Mouse (Mus musculus) cerebellum, adult 8-10 months (tissue): ENCODE results near the gene Krtap3-3.
"Not testable (repeated sequence)": the region's sequence is repeated elsewhere in the genome, so short reads cannot be mapped to it uniquely, and the experiment has no call there.

Experiments used
- DNase-seq: peaks from one replicate; pipeline ENCODE4 v3.0.0; 2022

The Krtap3-3 gene

DNA sequence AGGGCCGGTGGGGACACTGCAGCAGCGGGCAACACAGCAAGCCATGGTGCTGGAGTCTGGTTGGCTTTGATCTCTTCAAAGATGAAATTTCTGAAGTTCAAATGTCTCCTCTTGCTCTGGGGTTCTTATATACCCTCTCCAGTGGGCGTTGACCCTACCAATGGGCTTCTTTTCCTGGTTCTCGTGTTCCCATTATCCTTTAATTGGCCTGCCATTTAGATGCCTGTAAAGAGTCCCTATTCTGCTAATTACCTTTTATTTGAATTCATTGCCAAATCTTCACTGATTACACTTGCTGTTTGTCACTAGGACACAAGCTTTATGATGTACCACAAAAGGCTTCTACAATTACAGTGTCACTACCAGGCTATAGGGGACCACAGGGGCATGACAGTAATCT is at the start of gene Krtap3-3:
TSS of gene Krtap3-3 (minus strand) at position 101 of the 400 bp plus-strand sequence.
- DNase-seq, result no peak

DNA sequence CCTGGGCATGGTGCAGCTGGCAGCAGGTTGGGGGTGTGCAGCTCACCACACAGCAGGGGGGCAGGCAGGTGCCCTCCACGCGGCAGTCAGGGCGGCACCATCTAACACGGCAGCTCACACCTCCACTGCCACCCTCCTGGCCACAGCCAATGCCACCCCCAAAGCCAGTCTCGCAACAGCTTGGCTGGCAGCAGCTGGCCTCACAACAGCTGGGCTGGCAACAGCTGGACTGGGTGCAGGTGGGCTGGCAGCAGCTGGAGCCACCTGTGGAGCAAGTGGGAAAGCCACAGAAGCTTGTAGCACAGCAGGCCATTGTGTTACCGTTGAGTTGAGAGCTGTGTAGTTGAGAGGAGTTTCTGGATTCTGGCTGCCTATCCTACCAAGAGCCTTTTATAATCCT is 47.1 kb upstream of the Krtap3-3 start, which contains the start of gene Krtap9-3:
TSS of gene Krtap9-3 (minus strand) at position 364 of the 400 bp plus-strand sequence.
- not testable (repeated sequence) for DNase-seq

DNA sequence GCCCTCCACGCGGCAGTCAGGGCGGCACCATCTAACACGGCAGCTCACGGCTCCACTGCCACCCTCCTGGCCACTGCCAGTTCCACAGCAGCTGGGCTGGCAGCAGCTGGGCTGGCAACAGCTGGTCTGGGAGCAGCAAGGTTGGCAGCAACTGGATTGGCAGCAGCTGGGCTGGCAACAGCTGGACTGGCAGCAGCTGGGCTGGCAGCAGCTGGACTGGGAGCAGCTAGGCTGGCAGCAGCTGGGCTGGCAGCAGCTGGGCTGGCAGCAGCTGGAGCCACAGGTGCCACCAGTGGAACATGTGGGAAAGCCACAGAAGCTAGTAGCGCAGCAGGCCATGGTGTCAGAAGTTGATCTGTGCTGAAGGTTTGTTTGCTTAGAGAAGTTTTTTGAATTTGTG is 40.3 kb upstream of the Krtap3-3 start, which contains the start of gene Krtap1-3:
TSS of gene Krtap1-3 (minus strand) at position 359 of the 400 bp plus-strand sequence.
- DNase-seq, result no peak

DNA sequence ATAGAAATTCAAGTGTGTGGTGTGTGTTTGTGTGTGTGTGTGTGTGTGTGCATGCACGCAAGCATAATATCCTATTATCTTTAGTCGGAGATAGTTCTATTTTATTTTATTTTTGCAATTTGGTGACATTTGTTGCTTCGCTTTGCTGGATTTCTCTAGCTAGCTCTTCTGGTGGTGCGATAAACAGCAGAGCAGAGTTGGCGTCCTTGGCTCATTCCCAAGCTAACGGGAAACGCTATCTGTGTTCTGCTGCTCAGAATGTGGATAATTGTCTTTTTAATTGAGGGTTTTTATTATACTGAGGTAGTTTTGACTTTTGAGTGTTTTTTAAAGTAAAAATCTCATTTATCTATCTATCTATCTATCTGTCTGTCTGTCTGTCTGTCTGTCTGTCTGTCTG is 34.4 kb upstream of the Krtap3-3 start:
- no peak for DNase-seq

DNA sequence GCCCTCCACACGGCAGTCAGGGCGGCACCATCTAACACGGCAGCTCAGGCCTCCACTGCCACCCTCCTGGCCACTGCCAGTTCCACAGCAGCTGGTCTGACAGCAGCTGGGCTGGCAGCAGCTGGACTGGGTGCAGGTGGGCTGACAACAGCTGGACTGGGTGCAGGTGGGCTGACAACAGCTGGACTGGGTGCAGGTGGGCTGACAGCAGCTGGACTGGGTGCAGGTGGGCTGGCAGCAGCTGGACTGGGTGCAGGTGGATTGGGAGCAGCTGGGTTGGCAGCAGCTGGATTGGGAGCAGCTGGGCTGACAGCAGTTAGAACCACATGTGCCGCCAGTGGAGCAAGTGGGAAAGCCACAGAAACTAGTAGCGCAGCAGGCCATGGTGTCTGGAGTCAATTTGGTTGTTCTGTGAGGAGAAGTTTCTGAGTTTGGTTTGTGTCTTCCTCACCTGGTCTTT is 32.6 kb upstream of the Krtap3-3 start, which contains the start of gene Krtap1-4:
TSS of gene Krtap1-4 (minus strand) at position 410 of the 460 bp plus-strand sequence.
- DNase-seq, result no peak

DNA sequence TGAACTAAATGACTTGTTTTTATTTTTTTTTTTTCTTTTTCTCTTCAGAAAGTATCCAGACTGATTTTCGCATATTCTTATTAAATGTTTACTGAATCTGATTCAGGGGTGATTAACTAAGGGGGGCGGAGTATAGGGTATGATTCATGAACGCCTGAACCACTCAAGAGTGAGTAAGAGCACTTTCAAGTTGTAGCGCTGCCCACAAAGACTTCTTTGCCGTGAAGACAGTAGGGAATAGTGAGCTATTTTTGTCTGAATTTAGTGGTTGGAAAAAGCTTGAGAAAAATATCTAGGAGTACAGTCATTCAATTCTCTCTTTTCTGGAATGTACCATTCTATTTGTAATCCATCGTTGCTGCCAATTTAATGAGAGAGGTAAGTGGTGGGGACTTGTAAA is 30.9 kb upstream of the Krtap3-3 start:
- DNase-seq, result no peak

DNA sequence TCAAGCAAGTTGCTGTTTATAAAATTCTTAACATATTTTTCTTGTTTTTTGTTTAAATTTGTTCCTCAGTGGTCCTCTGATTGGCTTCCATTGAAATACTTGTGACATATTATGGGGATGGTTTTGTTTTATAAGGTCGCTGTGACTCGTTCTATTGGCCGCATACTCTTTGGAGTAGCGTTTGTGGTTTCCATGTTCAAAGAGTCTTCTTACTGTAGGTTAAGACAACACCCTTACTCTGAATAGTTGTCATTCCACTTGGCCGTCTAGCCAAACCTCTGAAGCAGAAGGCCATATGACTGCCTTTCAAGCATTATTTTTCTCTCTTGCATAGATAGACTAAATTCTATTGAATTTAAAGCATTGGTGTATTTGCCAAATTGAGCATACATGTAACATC is 30.4 kb upstream of the Krtap3-3 start:
- DNase-seq, result no peak

DNA sequence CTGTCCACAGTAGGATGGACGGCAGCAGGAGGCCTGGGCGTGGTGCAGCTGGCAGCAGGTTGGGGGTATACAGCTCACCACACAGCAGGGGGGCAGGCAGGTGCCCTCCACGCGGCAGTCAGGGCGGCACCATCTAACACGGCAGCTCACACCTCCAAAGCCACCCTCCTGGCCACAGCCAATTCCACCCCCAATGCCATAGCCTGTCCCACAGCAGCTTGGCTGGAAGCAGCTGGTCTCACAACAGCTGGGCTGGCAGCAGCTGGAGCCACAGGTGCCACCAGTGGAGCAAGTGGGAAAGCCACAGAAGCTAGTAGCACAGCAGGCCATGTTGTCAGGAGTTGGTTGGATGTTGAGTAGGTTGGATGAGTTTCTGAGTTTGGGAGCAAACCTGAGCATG is 30.0 kb upstream of the Krtap3-3 start, which contains the start of gene Krtap1-5:
TSS of gene Krtap1-5 (minus strand) at position 381 of the 400 bp plus-strand sequence.
- DNase-seq, result no peak

DNA sequence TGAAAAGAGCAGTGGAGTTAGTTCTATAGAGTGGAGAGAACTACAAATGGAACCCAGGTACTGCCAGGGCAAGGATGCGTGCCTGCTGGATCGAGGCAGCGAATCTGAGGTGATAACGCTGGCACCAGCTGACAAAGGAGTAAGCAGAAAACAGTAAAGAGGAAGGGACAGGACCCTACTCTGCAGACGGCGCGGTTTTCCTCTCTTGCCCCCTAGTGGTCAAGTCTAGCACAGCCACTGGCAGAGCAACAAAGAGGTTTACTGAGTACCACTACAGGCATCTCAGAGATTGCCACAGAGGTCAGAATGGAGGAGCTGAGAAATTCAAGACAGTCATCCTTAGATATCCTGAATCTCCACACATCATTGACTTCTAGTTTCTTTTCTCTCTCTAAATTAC is 23.4 kb upstream of the Krtap3-3 start:
- peak; percentile 35 for DNase-seq

DNA sequence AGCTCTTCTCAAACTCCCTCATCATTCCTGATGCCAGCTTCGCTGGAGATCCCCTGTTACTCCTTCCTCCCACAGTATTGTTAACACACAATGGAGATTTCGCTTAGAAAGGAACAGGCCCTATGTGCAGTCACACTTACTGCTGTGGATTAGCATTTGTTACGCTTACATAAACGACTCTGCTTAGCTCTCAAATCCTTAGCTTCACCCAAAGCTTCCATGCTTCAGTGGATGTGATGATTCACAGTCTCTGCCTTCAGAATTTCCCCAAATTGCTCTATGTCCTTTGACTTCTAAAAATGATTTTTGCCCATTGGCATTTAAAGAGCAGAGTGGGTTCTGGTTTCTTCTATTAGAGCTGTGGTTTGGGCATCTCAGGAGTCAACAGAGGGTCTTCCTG is 22.5 kb upstream of the Krtap3-3 start:
- DNase-seq, result no peak

DNA sequence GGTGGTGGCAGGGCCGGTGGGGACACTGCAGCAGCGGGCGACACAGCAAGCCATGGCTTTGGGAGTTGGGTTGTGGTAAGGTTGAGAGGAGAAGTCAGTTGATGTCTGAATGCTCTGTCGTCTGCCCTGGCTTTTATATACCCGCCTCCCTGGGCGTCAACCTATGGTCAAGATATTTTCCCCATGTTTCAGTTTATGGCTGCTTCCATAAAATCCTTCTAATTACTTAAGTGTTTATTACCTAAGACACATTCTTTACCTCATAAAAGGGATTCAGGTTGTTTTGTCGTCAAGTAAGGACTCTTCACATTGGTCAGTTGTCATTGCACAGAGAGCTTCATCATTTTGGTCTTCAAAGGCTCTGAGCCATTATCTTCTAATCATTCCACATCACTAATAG is 15.9 kb upstream of the Krtap3-3 start, which contains the start of gene Krtap3-1:
TSS of gene Krtap3-1 (minus strand) at position 101 of the 400 bp plus-strand sequence.
- DNase-seq, result no peak

DNA sequence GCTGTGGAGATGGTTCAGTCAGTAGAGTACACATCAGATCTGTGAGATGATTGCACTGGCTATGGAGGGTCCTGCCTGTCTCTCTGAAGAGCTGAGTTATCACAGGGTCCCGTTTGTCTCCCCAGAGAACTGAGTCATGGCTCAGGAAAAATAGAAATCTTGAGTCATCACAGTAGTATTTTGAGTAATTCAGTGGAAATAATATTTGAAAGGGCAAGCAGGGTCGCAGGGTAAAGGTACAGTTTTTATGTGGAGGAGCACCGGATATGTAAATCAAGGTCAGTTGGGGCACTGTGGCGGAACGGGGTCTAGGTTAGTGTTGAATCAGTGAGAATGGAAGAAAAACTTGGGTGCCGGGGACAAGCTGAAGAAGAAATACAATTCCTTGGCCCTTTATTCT is 11.9 kb upstream of the Krtap3-3 start:
- DNase-seq, result no peak

DNA sequence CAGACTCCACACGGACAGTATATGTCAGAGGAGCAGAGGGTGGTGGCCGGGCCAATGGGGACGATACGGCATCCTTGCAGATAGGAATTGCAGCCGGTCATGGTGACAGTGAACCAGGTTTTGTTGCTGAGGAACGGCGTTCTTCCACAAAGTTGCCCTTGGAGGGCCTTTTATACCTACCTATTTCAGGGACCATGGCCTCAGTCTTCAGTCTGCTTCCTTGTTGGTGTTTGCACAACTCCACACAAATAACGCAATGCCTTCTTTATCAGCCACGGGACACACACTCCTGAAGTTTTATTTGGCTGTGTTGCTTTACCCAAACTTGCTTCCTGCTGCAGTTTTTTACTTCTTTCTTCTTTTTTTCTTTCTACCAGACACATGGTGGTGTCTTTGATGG is 8.7 kb upstream of the Krtap3-3 start, which contains the start of gene Gm11939:
TSS of gene Gm11939 (minus strand) at position 101 of the 400 bp plus-strand sequence.
- DNase-seq, result no peak

DNA sequence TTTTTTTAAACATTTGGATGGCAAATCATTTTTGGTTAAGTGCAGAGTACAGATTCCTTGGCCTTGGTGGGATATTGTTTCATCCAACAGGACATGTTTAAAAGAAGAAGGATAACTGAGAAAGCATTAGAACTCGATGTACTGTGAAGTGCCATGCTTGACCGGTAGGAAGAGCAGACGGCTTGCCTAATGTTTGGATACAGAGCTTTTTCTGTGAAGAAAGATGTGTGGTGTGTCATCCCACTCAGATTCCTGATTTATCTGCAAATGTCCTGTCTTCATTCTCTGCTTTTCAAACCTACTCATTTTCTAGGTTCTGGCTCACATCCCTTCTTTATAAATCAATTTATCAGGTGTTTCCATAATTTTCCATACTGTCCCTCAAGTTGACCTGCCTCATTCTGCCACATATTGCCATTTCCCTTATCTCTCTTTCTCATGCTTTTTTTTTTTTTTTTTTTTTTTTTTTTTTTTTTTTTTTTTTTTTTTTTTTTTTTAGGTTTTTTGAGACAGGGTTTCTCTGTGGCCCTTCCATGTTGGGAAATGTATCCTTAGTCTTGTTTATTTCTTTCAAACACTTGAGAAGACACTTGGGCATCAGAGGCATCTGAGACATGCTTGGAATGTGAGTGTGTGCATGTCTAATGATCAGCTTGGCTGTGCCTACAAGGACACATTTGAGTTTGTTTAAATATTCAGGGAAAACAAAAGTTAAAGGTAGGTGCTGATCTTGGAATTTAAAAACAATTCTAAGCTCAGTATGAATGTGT is 7.5 kb upstream of the Krtap3-3 start:
- no peak for DNase-seq

DNA sequence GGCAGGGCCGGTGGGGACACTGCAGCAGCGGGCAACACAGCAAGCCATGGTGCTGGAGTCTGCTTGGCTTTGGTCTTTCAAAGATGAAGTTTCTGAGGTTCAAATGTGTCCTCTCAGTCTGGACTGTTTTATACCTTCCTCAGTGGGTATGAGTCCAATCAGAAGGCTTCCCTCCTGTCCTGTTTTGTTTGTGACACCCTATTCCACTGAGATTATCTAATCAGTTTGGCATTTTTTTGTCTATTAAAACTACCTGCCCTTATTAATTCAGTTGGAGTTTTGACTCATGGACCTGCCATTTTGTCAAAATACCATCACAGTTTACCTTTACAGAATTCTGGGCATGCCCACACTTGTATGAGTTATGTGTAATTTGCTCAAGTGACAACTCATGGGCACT is 6.1 kb upstream of the Krtap3-3 start, which contains the start of gene Krtap3-2:
TSS of gene Krtap3-2 (minus strand) at position 101 of the 400 bp plus-strand sequence.
- no peak for DNase-seq

DNA sequence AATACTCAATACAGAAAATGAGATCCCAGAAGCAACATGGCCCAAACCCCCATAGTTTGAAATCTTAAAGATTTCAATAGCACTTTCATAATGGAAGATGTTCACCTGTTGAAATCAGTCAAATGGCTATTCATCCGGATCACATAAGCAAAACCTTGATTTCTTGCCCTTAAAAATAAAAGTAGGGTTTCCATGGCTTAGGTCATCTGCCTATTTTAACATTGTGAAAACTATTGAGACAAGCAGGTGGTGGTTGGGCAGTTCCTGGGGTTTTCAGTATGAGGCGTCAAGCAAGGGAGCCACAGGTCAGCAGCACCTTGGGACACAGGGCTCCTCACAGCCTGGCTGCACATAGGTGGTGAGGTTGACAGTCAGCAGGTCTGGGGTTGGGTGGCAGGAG is 5.5 kb upstream of the Krtap3-3 start:
- DNase-seq, result no peak

DNA sequence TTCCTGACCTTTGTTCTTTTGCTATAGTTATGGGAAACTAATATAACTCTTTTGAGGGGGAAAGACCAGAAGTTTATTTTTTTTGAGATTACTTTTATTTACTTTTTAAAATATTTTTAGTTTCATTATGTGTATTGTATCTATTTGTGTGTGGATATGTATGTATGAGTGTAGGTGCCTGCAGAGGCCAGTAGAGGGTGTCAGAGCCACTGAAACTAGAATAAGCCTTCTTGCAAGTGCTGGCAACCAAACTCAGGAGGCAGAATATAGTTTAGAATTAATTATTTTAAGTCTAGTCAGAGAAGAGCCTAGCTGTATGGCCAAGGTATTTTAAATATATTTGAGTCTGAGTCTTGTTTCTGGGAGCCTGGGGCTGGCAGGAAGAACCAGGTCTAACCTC is 2.8 kb downstream of the Krtap3-3 start:
- no peak for DNase-seq

DNA sequence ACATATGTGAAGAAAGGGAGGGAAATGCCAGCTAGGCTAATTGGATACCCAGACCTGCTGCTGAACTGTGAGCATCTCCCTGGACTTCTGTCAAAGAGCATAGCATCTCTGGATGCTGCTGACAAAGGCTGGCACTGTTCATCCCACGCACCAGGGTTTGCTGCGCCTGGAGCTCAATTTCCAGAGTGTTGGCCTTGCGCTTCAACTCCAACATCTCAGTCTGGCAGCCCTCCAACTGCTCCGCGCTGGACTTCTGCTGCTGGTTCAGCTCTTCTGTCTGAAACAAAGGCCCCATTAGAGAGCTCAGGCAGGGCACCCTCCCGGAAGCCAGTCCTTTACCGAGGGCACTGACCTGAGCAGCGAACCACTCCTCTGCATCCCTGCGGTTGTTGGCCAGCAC is 10.9 kb downstream of the Krtap3-3 start:
- peak; percentile 27 for DNase-seq

DNA sequence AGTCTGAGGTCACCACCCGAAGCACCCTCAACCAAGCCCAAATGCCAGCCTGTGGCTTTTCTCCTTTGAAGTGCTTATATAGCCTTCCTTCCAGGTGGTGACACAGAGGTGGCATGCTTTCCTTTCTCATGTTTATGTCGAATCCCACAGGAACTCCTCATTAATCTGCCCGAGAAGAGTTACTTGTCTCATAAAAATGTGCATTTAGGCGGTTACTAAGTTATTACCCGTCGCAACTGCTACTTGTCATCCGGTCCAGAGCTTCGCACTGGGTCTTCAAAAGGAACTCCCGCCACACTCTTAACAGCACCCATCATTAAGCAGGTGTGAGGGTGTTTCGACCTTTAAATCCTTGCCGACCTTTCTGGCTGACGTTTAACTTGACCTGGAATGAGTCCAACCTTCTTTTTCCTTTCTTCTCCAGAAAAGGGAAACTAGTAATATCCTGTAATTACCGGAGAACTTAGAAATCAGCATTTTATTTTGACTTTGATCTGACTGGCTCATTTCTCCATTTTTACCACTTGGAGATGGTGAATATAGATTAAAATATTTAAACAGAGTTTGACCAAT is 29.3 kb downstream of the Krtap3-3 start, which contains the start of gene Krt39:
TSS of gene Krt39 (minus strand) at position 51 of the 573 bp plus-strand sequence.
- no peak for DNase-seq

DNA sequence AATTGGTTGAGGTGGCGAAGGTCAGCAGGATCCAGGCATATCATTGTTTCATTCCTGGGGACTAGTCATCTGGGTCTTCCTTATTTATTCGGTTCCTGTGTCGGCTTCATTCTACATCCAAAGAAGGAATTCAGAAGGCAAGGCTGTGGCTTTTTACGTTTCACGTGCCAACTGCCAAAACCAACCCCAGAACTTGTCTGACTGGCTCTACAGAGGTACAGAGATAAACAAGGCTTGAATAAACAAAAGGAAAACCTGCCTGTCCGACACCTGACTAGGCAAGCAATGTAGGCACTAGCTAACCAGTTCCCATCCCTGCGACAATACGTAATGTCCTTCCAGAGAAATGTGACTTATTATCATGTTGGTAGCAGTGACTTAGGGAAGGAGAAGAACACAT is 36.6 kb downstream of the Krtap3-3 start:
- no peak for DNase-seq
